Mouse (Mus musculus) neutrophil, adult 5-6 weeks (primary cell): Measurements from ENCODE around the gene Ccdc40. TPM values are rescaled to one million over a fixed set of nuclear protein-coding genes. Genes with fewer than 3 reads are reported as not detected.

Experiments
- ATAC-seq: fragments of 151-379, 151-347 bp; 2 replicates; pipeline ENCODE4 v1.8.0; 2017; ENCODE audit warnings: mild to moderate bottlenecking, moderate TSS enrichment; ENCODE audit not compliant: insufficient number of reproducible peaks, poor library complexity, low FRiP score, severe bottlenecking; ENCODE audit errors: extremely low read depth
- total RNA-seq: library from RNA; stranded (forward); fragments of 200-1000 nt; gene quantifications from 2 replicates; pipeline ENCODE4 v1.2.3, GENCODE M21; 2017

Ccdc40 gene
- total RNA-seq, 1 experiment from 2014 or later = not detected

GRCm38 (mm10) chr11:119306762-119307657 lies 78.6 kb downstream of the Ccdc40 start:
- no peak for ATAC-seq

DNA sequence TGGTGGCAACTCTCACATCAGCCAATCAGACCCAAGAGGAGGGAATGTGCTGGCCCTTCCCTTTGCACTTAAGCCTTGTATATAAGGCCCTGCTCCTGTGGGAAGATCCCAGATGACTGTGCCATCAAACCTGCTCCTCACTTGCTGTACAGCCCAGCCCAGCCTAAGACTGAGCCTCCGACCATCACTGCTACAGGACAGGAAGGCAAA lies 79.2 kb downstream of the Ccdc40 start, which contains the start of gene Card14:
Card14 (plus strand) TSS at position 111 of the 210 bp plus-strand sequence.
- ATAC-seq = no peak

GRCm38 (mm10) chr11:119307916-119308315 lies 79.5 kb downstream of the Ccdc40 start:
- ATAC-seq = no peak

- no peak for ATAC-seq
Measured at GRCm38 (mm10) chr11:119310621-119311020, 82.2 kb downstream of the Ccdc40 start.

DNA sequence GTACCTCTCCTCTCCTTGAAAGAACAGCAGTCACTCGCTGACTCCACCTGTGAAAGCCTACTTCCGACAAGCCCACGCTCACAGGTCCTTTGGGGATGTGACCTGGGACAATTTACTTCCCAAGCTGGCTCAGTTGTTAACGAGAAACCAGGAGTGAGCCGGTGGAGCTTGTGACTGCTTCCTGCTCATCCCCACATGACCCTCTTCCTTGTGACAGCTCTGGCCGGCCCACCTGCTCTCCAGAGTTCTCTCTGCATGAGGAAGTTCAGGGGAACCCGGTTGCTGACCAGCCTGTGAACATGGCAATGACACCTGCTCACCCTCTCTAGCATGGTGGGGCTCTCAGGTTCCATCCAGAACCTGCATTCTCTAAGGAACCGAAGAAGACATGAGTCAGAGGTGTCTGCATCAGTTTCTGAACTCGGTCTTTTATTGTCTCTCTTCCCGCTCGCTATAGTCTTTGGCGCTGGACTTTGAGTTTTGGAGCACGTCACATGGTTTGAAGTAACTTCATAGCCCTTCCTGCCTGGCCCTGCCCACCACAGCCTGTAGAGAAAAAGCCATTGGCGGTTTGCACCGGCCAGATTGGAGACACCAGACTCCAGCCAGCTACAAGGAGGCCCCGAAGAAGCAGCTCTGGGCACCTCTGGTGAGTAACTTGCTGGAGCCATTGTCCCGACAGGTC lies 86.0 kb downstream of the Ccdc40 start:
- ATAC-seq = no peak

Other genes with a start within 250 kb of the Ccdc40 start
- not detected in 2 replicates for gene Enpp7, start 240.4 kb upstream of the Ccdc40 start, total RNA-seq
- 1.3 and 1.5 TPM in 2 replicates for gene Cbx2, start 205.6 kb upstream of the Ccdc40 start, total RNA-seq
- 2.2 and 4.8 TPM in 2 replicates for gene Cbx8, start 187.6 kb upstream of the Ccdc40 start, total RNA-seq
- 27.6 and 31.0 TPM in 2 replicates for gene Cbx4, start 142.4 kb upstream of the Ccdc40 start, total RNA-seq
- 0.12 and 0.23 TPM in 2 replicates for gene Tbc1d16, start 73 bp upstream of the Ccdc40 start, total RNA-seq
- 13.0 and 13.5 TPM in 2 replicates for gene Gaa, start 39.3 kb downstream of the Ccdc40 start, total RNA-seq
- 96.0 and 123 TPM in 2 replicates for gene Eif4a3, start 71.5 kb downstream of the Ccdc40 start, total RNA-seq
- 0.12 TPM in 1 of 2 replicates, not detected in the other for gene Card14, start 79.2 kb downstream of the Ccdc40 start, total RNA-seq
- gene Sgsh, start 127.0 kb downstream of the Ccdc40 start, total RNA-seq = 15.7 and 17.9 TPM in 2 replicates
- 18.0 and 23.0 TPM in 2 replicates for gene Slc26a11, start 127.0 kb downstream of the Ccdc40 start, total RNA-seq
- 126 and 130 TPM in 2 replicates for gene Rnf213, start 164.5 kb downstream of the Ccdc40 start, total RNA-seq